Mouse (Mus musculus) hindlimb bud, embryonic 11.5 days (tissue): Measurements from ENCODE around the gene Ntrk3.

Source experiments
- DNase-seq: peaks from one replicate; pipeline ENCODE4 v3.0.0-alpha.2; 2012; ENCODE audit warnings: low read depth, low spot score; ENCODE audit errors: extremely low spot score

The Ntrk3 gene

GRCm38 (mm10) chr7:78449909-78450592, 287.8 kb downstream of the Ntrk3 start:
- no peak for DNase-seq

DNA sequence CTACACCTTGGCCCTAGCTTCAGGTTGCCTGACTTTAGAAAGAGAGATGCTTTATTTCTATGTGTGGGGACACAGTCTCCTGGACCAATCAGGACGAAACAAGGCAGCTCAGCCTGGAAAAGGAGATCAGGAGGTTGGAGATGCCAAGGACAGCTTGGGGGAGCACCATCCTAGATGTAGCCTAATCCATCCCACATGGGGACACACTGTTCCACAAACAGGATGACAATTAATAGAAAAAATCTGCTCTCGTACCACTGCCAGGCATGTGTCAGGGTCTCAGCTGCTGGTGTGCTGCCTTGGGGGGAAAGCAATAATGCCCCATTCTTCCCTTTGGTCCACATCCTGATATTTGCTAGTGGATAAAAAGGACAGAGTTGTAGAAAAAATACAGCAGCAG, 289.0 kb downstream of the Ntrk3 start:
- DNase-seq, result no peak

DNA sequence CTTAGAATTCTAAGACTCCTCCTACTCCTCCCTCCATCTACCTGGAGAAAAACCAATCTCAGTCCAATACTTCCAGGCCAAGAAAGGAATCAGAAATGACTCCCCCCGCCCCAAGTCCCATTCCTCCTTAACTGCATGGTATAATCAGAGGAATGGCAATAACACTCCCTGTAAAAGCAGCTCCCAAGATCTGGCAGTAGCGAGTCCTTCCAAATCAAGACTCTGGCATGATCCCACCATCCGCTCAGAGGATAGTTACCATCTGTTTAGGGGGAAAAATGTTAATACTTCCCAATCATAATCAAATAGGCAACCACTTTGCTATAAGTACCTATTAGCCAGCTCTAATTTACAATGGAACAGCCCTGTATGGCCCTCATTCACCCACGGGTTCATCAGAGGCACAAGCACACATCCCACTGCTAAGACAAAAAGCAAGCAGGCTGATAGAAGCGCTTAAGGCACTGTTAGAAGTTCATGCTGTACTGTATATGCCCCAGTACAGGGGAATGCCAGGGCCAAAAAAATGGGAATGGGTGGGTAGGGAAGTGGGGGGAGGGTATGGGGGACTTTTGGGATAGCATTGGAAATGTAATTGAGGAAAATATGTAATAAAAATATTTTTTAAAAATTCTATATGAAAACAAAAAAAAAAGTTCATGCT, 294.3 kb downstream of the Ntrk3 start:
- no peak for DNase-seq

DNA sequence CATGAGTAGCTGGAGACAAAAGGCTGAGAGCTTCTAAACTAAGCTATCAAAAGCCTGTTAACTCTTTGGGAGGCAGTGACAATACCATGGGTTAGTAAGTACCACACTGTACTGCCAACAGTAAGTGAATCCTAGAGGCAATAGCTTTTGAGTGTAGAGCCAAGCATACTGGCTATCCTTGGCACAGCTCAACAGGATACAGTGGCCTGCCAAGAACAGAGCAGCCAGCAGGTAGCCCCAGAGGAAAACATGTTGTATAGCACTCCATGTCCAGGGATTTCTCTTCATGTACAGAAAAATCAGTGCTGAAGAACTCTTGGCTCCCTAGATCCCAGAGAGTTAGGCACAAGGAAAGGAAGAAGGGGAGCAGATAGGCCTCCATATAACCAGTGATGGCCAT, 296.1 kb downstream of the Ntrk3 start:
- DNase-seq, result no peak

GRCm38 (mm10) chr7:78440896-78441295, 296.9 kb downstream of the Ntrk3 start:
- DNase-seq, result no peak

DNA sequence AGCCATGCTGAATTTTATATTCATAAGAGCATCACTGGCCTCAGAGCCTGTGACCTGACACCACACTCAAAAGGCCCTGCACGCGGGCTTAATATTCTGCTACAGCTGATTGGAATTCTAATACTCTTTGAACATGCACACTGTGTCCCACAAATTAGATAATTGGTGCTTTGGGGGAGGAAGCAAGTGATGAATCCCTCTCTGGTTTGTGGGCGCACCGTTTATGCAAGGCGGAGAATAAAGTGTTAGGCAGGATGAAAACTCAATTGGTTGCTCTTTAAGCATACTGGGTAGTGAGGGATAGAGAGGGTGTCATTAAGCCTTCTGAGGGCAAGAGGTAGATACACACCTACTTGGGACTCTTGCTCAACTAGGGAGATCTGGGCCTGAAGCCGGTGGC, 297.3 kb downstream of the Ntrk3 start:
- DNase-seq, result no peak

GRCm38 (mm10) chr7:78439361-78440120, 298.3 kb downstream of the Ntrk3 start:
- DNase-seq, result no peak

- DNase-seq, result no peak
Measured at GRCm38 (mm10) chr7:78433617-78434144, 304.1 kb downstream of the Ntrk3 start.

DNA sequence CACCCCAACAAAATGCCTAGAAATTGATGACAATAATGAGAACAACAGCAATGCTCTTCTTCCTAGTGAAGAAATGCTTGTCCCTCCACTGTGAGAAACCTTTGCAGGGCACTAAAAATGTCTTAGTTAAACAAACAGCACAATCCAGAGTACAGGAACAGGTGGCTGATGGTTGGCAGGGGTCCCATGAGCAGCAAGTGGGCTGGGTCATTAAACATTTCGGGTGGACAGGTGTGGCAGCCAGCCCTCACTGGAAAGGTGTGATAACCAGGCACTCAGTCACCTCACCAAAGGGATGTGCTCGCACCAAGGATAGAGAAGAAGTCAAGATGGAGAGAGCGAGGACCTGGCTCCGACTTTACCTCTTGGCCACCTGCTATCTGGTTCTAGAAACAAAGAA, 306.2 kb downstream of the Ntrk3 start:
- DNase-seq, result no peak

- DNase-seq, result no peak
Measured at GRCm38 (mm10) chr7:78412172-78412571, 325.6 kb downstream of the Ntrk3 start.

DNA sequence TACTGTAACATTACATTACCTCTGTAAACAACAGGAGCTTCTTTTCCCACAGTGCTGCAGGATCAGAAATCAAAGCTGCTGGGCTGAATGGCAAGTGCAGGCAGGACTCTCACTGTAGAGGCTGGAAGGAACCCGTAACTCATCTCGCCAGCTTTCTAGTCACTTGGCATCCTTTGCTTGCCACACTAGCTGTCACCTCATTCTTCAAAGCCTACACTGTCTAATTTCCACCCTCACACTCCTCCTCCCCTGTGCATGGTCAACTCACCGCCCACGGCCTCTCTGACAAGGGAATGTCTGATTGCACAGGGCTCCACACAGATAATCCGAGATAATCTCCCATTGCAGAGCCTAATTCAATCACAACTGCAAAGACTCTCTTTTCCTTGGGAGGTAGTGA, 327.8 kb downstream of the Ntrk3 start:
- no peak for DNase-seq

- DNase-seq, result no peak
Measured at GRCm38 (mm10) chr7:78406641-78407291, 331.0 kb downstream of the Ntrk3 start.

DNA sequence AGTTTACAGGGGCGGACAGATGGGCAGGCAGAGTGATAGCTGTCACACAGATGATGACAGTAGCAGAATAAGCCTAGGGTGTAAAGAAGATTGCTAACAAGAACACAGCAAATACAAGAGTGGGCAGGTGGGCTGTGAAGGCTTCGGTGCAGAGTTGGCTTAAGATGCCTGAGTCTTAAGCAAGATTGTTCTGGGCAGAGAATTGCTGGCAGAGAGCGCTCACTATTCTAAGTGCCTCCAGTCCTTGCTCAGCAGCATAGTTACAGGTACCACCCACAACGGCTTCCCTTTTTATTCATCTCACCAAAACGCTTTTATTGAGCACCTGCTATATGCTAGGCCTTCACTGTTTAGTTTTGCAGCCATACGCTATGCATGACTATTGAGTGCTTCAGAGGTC, 333.3 kb downstream of the Ntrk3 start:
- DNase-seq, result no peak

DNA sequence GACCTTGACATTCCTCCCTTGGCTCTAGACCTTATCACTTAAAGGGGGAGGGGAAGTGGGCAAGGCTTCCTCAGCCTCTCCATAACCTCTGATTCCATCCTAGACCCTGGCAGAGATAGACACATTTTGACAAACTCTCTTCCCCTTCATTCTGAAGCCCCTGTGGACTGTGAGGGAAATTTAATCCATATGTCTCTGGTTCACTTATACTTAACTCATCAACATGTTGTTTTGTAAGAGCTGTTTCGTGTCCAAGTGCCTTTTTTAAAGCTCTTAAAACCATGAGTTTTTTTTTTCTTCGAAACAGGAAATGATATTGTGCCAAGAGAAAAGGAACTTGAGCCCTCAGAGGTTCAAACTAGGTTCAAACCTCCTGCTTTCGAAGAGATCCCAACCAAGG, 335.3 kb downstream of the Ntrk3 start:
- DNase-seq, result no peak

GRCm38 (mm10) chr7:78400219-78400618, 337.6 kb downstream of the Ntrk3 start:
- DNase-seq, result no peak

DNA sequence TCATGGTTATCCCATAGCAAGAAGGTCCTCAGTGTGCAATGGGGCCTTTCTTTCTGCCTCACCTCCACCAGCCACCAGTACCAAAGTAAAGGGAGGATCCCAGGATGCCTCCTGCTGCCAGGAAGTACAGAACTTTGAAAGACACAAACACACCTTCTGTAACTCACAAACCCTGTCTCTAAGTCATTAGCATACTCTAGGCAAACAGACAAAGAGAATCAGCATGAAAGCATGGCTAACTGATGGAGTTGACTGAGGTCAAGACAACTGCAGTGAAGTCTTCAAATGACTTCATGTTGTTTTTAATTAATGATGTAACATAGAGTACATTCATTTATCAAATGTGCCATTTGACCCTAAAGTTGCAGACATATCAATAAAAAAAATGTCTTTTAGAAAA, 339.4 kb downstream of the Ntrk3 start:
- DNase-seq, result no peak

DNA sequence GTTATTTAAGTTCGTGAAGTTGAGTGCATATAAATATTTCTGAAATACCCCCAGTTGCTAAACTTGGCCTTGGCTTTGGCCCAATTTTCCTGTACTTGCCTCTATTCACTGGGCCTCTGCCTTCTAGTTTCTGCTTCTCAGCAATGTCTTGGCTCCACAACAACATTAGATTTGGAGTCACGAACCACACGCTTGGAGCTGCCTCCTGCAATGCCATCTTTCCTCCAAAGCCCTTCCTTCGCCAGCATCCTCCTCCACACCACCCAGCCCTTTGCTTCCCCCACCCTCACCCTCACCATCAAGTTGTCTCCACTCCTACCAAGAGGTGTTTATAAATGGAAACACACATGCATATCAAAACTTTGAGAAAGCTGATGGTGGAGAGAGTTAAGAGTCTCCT, 340.6 kb downstream of the Ntrk3 start:
- DNase-seq, result no peak

- no peak for DNase-seq
Measured at GRCm38 (mm10) chr7:78390019-78390418, 347.8 kb downstream of the Ntrk3 start.

DNA sequence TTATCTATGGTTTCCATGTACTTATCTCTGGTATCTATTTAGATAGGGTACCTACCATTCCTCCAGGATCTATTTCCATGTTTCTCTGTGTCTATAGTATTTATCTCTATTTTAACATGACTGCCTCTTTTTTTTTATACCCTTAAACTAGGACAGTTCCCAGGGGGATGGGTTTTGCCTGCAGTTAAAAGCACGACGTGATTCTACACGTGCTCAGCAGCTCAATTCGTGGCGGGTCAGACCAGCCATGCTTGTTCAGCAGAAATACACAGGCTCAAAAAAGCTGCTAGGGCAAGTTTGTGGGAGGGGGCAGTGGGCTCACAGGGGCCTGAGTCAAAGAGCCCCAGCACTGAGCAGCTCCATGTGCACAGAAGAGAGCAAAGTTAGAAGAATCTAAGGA, 349.7 kb downstream of the Ntrk3 start:
- no peak for DNase-seq

DNA sequence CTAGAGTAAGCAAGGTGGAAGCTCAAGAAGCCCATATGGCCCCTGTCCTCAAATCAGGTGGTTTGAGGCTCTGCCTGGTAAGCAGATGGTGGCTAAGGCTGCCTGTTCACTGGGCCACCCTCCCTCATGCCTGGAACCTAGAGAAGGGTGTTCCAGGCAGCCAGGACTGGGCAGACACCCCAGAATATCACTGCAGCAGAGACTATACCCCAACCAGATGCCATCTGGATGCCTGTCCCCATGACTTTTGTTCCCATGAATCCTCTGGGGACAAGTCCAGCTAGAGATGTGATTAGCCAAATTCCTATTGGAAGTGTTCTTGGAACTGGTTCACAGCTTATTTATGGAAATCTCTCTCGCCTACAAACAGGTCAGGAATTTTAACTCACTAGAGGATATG, 351.8 kb downstream of the Ntrk3 start:
- no peak for DNase-seq

GRCm38 (mm10) chr7:78384111-78384510, 353.7 kb downstream of the Ntrk3 start:
- DNase-seq, result no peak
